Mouse (Mus musculus): ENCODE measurements at regions not wholly inside any gene's neighbourhood (a gene's known extent, or its start where the extent isn't known, plus 50 kb on each side); places are given as distances from the start of the nearest gene placed in this dataset.

DNA sequence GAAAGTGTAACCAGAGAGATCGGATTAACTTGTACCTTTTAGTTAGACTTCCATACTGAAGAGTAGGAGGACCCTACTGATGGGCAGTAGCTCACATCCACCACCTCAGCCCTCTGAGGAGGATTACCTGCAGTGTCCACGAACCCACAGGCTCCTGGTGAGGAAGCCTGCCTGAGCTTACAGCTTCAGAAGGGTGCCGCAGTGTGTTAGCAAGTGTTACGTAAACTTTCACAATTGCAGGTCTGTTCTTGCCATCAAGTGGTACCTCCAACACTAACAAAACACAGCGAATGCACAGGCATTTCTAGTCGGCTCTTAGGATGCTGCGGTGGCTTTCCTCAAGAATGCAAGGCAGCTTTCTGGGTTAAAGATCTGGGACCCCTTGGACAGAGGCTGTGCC lies 192.4 kb upstream of the Mkln1 start:
- whole genome bisulfite sequencing, result 62% methylated on average over 7 of the region's 7 CpGs
- no peak for DNase-seq (ENCODE audit: low read depth, low spot score)

DNA sequence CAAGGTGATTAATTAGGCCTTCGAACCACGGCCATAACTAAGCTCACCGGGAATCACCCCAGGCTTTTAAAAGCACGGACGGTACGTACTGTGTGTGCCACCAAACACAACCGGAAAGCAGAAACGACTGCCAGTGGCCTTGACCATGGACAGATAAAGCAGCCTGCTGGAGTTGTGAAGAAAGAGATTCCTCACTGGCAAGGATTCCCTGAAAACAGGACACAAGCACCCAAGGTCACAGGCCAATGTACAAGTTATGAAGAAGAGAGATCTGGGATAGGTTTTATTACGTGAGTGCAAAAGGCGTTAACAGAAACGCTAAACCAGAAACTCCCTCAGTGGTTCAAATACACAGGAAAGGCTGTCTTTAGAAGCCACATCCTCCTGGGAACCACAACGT lies 191.3 kb upstream of the Mkln1 start:
- DNase-seq (ENCODE audit: low read depth, low spot score), result no peak
- 65% methylated on average over 12 of the region's 12 CpGs for WGBS

DNA sequence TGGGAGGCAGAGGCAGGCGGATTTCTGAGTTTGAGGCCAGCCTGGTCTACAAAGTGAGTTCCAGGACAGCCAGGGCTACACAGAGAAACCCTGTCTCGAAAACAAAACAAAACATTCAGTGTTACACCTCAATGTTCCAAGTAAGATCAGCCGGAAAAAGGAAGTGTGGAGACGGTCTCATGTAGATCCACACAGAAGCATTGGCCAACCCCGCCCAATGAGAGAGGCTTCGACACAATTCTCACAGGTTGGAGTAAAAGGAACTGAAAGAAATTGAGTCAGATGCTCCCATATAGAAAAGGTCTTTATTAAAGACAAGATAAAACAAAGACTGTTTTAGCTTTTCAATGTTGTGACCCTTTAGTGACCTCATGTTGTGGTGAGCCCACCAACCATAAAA lies 190.3 kb upstream of the Mkln1 start:
- no peak for DNase-seq (ENCODE audit: low read depth, low spot score)
- WGBS, result 87% methylated on average over 6 of the region's 6 CpGs

DNA sequence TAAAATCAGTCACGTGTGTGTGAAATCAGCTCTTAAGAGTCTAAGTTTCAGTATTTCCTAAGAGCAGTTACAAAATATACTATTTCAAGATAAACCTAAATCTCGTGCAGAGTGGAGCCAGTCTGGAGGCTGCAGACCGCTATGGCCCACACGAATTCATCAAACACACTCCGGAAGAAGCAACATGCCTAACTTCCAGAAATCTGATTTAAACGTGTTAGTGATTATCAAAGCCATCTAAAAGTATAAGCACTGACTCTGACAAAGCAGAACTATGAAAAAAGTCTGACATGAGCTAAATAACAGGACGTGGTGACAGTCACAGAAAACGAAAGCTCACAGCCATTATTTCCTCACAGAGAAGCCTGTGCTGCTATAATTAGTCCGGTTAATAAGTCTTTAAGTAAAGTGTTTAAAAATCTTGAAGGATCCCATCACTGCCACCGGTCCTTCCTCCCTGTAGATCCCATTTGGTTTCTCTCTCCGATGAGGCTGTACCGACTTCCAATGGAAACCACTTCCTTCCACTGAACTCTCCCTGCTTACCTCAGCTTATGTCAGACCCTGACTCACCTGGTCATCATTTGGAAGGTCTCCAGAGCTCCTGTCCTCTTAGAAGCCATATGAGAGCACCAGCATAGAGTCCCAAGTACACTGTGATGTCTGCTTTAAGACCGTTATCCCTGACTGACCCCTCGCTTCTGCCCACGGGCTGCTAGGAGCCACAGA lies 189.0 kb upstream of the Mkln1 start:
- DNase-seq (ENCODE audit: low read depth, low spot score), result no peak
- WGBS, result 68% methylated on average over 15 of the region's 15 CpGs

DNA sequence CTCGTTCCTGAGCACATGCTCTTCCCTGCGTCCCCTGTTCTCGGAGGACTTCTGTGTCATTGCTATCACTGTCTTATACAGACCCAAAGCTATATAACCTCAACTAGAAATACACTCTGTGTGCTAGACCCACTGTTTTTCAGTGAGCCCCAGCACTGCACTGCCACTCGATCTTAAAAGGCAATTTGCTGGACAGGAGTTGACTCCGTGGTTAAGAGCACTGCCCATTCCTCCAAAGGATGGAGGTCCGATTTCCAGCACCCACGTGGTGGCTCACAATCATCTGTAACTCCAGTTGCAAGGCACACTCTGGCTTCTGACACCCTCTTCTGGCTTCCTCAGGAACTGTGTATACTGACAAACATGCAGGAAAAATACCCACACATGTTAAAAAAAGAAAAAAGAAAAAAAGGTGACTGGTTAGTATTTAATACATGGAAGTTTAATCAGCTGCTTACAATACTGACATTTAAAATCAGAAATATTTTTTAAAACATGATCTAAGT lies 188.3 kb upstream of the Mkln1 start:
- DNase-seq (ENCODE audit: low read depth, low spot score), result no peak
- 76% methylated on average over 7 of the region's 7 CpGs for WGBS

DNA sequence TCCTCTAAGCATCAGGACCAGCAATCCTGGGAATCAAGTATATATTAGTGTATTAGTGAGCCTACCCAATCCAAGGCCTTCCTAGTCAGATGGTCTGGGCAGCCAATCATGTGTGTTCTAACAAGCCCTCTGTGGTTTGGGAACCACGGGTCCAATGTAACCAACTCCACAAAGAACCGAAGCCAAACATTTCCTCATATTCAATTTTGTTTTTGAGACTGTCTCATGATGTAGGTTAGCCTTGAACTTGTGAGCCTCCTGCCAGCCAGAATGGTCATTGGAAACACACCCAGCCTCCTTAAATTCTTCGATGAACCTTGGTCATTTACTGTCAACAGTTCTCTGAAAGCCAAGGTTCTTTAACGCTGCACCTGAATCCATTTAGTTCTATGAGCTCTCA lies 187.4 kb upstream of the Mkln1 start:
- 68% methylated on average over 4 of the region's 4 CpGs for WGBS
- DNase-seq (ENCODE audit: low read depth, low spot score), result no peak

DNA sequence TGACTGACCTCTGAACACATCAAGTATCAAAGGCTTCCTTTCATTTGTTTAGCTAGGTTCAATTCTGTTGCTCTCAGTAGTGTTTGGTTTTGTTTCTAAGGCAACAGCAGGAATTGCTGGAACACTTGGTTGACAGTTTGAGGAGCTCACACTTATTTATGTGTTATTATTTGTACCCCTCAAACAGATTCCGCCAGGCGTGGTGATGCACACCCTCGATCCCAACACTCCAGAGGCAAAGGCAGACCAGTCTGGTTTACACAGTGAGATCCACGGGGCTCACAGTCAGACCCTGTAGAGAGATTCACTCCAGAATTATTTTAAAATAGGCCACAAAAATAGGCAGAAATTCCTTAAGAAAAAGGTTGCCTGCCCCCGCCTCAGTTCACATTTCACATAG lies 186.9 kb upstream of the Mkln1 start:
- WGBS, result 58% methylated on average over 5 of the region's 5 CpGs
- no peak for DNase-seq (ENCODE audit: low read depth, low spot score)

DNA sequence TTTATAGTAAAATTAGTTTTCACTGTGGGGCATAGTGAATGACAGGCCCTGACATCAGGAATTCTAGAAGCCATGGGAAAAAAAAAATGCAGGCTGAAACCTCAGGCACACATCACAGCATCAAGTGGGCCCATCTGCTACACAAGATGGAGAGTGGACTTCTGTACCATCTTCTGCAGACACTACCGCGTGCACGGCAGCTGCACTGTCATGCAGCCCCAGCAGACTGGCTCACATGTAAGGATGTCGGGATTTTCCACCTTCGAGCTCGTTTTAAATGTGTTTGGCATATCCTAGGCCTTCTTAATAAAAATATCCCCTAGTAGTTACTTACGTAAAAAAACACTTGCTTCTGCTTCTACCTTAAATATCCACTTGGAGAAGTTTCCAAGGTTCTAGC lies 186.5 kb upstream of the Mkln1 start:
- 85% methylated on average over 7 of the region's 7 CpGs for WGBS
- DNase-seq (ENCODE audit: low read depth, low spot score), result no peak

DNA sequence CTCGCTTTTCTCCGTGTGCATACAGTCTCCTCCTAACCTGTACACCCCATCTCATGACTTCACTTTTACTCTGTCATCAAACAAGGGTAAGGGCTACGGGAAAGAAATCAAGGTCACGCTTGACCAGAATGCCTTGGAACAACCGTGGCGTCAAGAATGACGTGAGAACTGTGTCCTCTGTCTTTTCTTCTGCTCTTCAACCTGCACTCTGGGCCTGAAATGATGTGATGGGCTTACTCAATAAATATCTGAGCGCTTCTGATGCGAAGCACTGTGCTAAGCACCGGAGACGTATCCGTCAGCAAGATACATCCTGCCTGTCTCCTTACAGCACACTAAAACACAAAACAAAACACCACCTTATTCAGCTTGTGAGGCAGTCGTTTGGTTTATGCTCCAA lies 185.8 kb upstream of the Mkln1 start:
- DNase-seq (ENCODE audit: low read depth, low spot score), result no peak
- WGBS, result 75% methylated on average over 13 of the region's 13 CpGs

DNA sequence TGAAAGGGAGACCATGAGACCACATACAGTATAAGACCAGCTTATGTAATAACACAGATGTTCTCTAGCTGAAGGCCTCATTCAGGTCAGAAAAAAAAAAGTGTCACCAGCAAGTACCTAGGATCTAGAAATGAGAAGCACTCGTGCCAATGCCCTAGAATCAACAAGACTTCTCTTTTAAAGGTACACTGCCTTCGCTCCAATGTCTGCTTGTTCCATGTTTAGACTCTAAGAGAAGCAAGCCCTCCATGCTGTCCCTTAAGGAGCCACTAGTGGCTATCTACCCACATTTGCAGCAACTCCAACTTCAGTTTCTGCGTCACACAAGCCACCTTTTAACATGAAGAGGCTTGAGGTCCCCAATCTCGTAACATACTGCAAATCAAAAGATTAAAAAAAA lies 185.4 kb upstream of the Mkln1 start:
- WGBS, result 67% methylated on average over 4 of the region's 4 CpGs

DNA sequence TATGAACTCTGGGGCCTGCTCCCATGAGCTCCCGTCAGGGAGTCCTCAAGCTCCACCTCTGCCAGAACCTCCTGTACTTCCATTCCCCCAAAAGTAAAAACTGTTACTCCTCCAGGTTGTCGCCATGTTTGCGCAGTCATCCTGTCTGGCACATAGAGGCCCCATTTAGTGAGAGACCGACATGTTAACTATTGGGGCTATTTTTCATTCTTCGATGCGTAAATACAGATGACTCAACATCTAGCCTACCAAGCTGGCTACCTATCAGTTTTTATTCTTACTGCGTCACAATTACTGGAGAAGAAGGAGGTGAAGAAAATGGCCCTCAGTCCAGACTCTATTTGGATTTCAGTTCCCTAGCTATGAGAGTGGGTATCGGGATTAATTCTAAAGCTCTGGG lies 182.9 kb upstream of the Mkln1 start:
- WGBS, result 75% methylated on average over 8 of the region's 8 CpGs
- no peak for DNase-seq (ENCODE audit: low read depth, low spot score)

More for the DNA sequence above, 185.4 kb upstream of the Mkln1 start:
- DNase-seq (ENCODE audit: low read depth, low spot score), result no peak

DNA sequence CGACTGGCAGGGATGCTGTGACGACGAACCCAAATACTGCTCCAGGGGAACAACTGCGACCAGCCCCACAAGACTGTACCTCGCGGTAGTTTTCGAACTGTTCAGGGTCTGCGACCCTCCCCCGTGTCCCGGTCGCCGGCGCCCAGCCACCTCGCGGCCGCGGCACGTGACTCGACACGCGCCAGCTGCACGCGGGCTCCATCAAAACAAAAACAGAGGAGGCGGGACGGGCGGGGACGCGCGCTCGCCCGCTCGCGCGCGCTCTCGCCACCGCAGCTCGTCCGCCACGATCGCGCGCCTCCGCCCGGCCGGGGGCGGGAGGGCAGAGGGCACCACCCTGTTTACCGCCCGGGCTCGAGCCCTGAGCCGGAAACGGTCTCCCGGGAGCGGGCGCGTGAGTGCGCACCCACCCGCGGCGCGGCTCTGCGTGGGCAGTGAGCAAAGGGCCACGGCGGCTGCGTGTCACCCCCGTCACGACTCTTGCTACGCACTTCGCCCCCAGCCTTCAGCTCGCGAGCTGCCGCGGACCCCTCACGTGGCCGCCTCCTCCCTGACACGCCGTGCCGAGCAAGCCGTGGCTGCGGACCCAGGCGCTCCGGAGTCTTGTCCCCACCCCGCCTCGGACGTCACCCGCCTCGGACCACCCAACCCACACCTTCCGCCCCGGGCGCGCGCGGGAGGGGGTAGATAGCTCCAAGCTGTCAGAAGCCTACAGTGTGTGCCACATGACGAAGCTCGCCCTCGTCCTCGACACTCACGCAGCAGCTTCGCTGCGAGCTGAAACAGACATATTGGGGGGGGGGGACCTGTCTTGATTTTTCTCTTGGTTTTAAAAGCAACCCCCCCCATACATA lies 182.1 kb upstream of the Mkln1 start:
- no peak for DNase-seq (ENCODE audit: low read depth, low spot score)
- under 1% methylated on average over 100 of the region's 100 CpGs for WGBS

DNA sequence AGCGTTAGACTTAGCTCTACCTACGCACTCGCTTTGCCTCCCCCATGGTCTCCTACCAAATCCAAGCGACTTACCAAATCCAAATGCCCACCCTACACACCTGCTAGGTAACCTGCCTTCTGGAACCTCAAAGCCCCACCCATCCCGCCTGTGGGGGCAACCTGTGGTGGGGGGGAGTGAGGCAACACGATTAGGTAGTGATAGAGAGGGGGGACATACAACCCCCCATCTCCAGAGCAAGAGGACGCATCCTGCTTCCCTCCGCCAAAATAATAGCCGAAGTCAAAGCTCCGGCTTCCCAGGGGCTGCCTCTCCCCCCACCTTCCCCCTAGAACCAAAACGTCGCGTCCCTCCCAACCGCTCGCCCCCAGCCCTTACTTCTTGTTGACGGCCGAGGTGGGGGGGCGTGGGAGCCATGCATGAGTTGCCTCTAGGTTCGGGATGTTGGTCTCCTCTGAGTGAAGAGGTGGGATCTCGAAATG lies 181.4 kb upstream of the Mkln1 start:
- no peak for DNase-seq (ENCODE audit: low read depth, low spot score)
- under 1% methylated on average over 20 of the region's 20 CpGs for WGBS

DNA sequence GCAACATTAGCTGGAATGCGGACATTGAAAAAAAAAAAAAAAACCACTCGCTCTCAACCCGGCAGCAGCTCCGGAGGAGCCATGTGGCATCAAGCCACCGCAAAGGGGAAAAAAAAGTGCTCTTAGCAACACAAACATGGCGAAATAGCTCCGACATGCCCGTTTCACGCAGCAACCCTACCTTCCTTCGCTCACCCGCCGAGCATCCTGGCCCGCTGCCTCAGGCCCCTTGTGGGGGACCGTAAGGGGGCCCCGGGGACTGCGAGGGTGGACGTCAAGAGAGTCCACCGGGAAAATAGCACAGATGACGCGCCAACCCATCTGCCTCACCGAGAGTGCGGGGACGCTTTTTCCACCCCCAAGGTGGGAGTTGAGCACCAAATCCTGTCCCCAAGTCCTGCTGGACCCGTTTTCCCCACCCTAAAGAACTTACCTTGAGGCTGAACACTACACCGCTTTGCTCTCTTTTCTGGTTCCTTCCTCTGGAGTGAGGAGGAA lies 180.8 kb upstream of the Mkln1 start:
- WGBS, result under 1% methylated on average over 25 of the region's 25 CpGs
- no peak for DNase-seq (ENCODE audit: low read depth, low spot score)

DNA sequence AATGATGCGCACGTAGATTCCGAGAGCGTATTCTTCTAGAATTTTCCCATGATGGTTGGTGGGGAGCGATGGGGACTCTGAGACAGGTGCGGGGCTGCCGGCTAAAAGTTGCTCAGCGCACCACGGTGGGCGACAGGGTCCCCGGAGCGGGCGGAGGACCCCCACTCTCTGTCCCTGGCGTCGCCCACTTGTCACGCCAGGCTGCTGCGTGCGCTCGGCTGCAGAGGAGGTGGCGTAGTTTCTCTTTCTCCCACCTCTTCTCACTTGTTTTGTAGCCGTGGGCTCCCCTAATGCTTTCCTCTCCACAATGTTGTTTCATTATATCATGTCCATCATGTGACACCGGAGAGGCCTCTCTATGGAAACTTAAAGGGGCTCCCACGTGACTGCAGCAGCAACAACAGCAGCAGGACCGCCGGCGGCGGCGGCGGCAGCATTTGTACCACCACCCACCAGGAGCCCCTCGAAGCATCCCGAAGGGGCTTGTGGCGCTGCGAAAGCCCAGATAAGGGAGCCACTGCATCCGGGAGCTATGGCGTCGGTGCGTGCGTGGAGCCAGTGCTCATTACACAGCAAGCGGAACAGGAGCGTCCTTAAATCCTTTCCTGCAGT lies 180.3 kb upstream of the Mkln1 start:
- no peak for DNase-seq (ENCODE audit: low read depth, low spot score)
- 2% methylated on average over 40 of the region's 40 CpGs for WGBS

DNA sequence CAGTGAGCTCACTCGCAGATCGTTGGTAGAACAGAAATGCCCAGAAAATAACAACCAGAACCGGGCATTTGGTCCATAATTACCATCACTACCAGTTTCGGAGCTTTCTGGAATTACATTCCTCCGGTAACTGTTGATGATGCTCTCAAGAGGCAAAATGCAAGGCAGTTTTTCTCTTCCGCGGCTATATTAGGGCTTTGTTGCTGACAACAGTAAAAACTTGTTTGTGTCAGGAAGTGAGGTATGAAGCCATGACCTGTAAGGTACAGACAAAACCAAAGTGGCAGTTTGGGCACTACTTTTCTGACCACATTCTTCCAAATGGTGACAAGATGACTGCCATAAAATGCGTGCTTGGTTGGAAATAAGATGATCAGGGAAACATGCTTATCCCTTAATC lies 179.7 kb upstream of the Mkln1 start:
- WGBS, result 36% methylated on average over 8 of the region's 8 CpGs

DNA sequence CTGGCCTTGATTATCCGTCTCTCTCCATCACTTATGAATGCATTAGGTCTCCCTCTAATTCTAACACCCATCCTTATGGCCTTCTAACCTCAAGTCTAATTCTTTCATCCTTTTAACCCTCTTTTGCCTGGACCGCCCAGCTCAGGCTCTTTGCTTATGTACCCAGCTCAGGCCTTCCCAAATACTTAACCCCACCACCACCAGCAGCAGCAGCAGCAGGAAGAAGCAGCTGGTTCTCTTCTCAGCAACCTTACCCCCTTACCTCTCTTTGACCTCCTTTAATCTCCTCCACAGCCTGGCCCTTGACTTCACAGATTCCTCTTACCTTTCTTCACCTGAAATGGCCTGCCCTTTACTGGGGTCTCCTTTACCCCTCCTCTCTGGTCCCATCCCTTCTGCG lies 178.8 kb upstream of the Mkln1 start:
- DNase-seq (ENCODE audit: low read depth, low spot score), result no peak
- 39% methylated on average over 3 of the region's 3 CpGs for WGBS

More for the DNA sequence above, 179.7 kb upstream of the Mkln1 start:
- DNase-seq (ENCODE audit: low read depth, low spot score), result no peak

DNA sequence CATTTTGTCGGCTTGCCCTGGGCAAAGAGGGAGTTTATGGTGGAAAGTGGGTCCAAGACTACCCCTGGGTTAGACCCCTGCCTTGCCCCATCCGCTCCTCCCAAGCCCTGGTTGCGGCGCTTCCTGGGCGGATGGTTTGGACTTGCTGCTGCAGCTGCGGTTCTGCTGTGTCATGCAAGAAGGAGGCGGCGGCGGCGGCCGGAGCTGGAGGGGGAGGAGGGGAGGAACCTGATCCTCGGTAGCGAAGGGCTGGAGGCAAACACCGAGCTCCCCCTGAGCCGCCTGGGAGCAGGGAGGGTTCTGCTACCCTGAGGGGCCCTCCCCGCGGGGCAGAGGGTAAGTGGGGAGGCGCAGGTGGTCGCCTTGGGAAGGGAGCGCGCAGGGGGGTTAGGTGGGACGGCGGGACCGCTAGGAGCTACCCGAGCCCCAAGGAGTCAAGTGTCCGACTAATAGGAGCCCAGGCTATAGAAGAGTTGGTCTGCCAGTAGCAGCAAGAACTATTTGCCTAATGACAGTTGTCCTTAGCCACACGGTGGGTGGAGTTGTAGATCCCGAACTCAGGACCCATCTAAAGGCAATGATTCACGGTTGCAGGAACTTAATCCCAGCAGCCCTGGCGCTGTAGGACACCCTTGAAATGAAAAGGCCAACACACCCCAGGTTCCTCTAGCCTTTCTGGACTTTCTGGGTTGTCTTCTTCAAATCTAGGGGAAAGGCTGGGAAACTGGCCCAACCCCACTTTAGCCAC lies 178.2 kb upstream of the Mkln1 start:
- no peak for DNase-seq (ENCODE audit: low read depth, low spot score)
- WGBS, result 2% methylated on average over 30 of the region's 30 CpGs

DNA sequence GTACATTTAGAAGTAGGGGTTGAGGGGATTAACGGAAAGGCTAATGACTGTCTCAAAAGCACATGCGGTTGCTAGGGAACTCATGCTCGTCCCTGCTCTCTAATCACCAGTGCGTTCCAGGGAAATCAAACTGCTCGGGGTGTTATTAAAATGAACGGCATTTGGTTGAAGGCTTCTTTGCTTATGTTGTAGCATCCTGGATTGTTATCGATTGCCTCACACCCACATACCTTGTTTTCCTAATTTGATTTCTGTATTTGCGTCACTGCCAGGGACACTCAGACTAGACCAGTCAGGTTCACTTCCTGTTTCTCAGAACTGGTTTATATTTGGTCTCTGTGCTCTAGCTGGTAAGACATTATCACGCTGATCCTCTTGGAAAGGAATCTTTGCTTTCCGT lies 177.0 kb upstream of the Mkln1 start:
- WGBS, result 32% methylated on average over 10 of the region's 10 CpGs
- DNase-seq (ENCODE audit: low read depth, low spot score), result no peak

Data from large intestine, adult 2 months (tissue).